Mouse (Mus musculus): ENCODE results near the gene Man2a1. TPM values are rescaled to one million over a fixed set of nuclear protein-coding genes. Genes with fewer than 3 reads are reported as not detected.

Gene Man2a1
- polyA plus RNA-seq, 1 experiment = 109 TPM

GRCm38 (mm10) chr17:64612135-64612885 lies 11.8 kb downstream of the Man2a1 start:
- Histone ChIP-seq H3K4me1 (ENCODE audit: control insufficient read depth, insufficient read depth, low read length) (peaks cover 7% of the 10 kb centered on the region), H3K4me3 (ENCODE audit: insufficient read depth, low read length) (no peak overlapping the region), H3K27ac (ENCODE audit: insufficient read depth, low read length) (peak overlapping the region; percentile 99)
- no peak for TF ChIP-seq CTCF (IDR thresholded peaks at IDR 0.05; ENCODE audit: borderline replicate concordance, insufficient read depth, low read length)
- no peak for TF ChIP-seq POLR2A (IDR thresholded peaks at IDR 0.05; ENCODE audit: low read depth, low read length)

- no peak for TF ChIP-seq POLR2A (IDR thresholded peaks at IDR 0.05; ENCODE audit: low read depth, low read length)
- no peak for TF ChIP-seq CTCF (IDR thresholded peaks at IDR 0.05; ENCODE audit: borderline replicate concordance, insufficient read depth, low read length)
- H3K4me3 ChIP-seq (ENCODE audit: insufficient read depth, low read length) = no peak overlapping the region
These were observed 12.4 kb downstream of the Man2a1 start for GRCm38 (mm10) chr17:64612930-64613329.

GRCm38 (mm10) chr17:64613351-64613750 lies 12.8 kb downstream of the Man2a1 start:
- Histone ChIP-seq H3K4me3 (ENCODE audit: insufficient read depth, low read length) (no peak overlapping the region), H3K4me1 (ENCODE audit: control insufficient read depth, insufficient read depth, low read length) (peaks cover 7% of the 10 kb centered on the region), H3K27ac (ENCODE audit: insufficient read depth, low read length) (peak overlapping the region; percentile 99)
- TF ChIP-seq POLR2A (IDR thresholded peaks at IDR 0.05; ENCODE audit: low read depth, low read length) (no peak), CTCF (IDR thresholded peaks at IDR 0.05; ENCODE audit: borderline replicate concordance, insufficient read depth, low read length) (no peak)

More at GRCm38 (mm10) chr17:64612930-64613329, 12.4 kb downstream of the Man2a1 start:
- peak overlapping the region; percentile 99 for H3K27ac ChIP-seq (ENCODE audit: insufficient read depth, low read length)
- H3K4me1 ChIP-seq (ENCODE audit: control insufficient read depth, insufficient read depth, low read length) = peaks cover 7% of the 10 kb centered on the region

- Histone ChIP-seq H3K4me1 (ENCODE audit: control insufficient read depth, insufficient read depth, low read length) (peaks cover 10% of the 10 kb centered on the region), H3K27ac (ENCODE audit: insufficient read depth, low read length) (no peak overlapping the region), H3K4me3 (ENCODE audit: insufficient read depth, low read length) (no peak overlapping the region)
- TF ChIP-seq CTCF (IDR thresholded peaks at IDR 0.05; ENCODE audit: borderline replicate concordance, insufficient read depth, low read length) (no peak), POLR2A (IDR thresholded peaks at IDR 0.05; ENCODE audit: low read depth, low read length) (no peak)
These were observed 14.3 kb downstream of the Man2a1 start for GRCm38 (mm10) chr17:64614804-64615203.

- Histone ChIP-seq H3K4me1 (ENCODE audit: control insufficient read depth, insufficient read depth, low read length) (peaks cover 9% of the 10 kb centered on the region), H3K4me3 (ENCODE audit: insufficient read depth, low read length) (no peak overlapping the region), H3K27ac (ENCODE audit: insufficient read depth, low read length) (no peak overlapping the region)
- TF ChIP-seq CTCF (IDR thresholded peaks at IDR 0.05; ENCODE audit: borderline replicate concordance, insufficient read depth, low read length) (no peak), POLR2A (IDR thresholded peaks at IDR 0.05; ENCODE audit: low read depth, low read length) (no peak)
These were observed 14.9 kb downstream of the Man2a1 start for GRCm38 (mm10) chr17:64615420-64615819.

GRCm38 (mm10) chr17:64616259-64616658 lies 15.7 kb downstream of the Man2a1 start:
- Histone ChIP-seq H3K27ac (ENCODE audit: insufficient read depth, low read length) (no peak overlapping the region), H3K4me1 (ENCODE audit: control insufficient read depth, insufficient read depth, low read length) (peaks cover 6% of the 10 kb centered on the region), H3K4me3 (ENCODE audit: insufficient read depth, low read length) (no peak overlapping the region)
- TF ChIP-seq POLR2A (IDR thresholded peaks at IDR 0.05; ENCODE audit: low read depth, low read length) = no peak

GRCm38 (mm10) chr17:64617838-64618237 lies 17.3 kb downstream of the Man2a1 start:
- H3K27ac ChIP-seq (ENCODE audit: insufficient read depth, low read length) = no peak overlapping the region
- peaks cover 6% of the 10 kb centered on the region for H3K4me1 ChIP-seq (ENCODE audit: control insufficient read depth, insufficient read depth, low read length)
- H3K4me3 ChIP-seq (ENCODE audit: insufficient read depth, low read length) = no peak overlapping the region
- no peak for TF ChIP-seq CTCF (IDR thresholded peaks at IDR 0.05; ENCODE audit: borderline replicate concordance, insufficient read depth, low read length)
- TF ChIP-seq POLR2A (IDR thresholded peaks at IDR 0.05; ENCODE audit: low read depth, low read length) = no peak

GRCm38 (mm10) chr17:64618996-64619395 lies 18.5 kb downstream of the Man2a1 start:
- Histone ChIP-seq H3K4me3 (ENCODE audit: insufficient read depth, low read length) (no peak overlapping the region), H3K27ac (ENCODE audit: insufficient read depth, low read length) (no peak overlapping the region), H3K4me1 (ENCODE audit: control insufficient read depth, insufficient read depth, low read length) (peaks cover 6% of the 10 kb centered on the region)
- no peak for TF ChIP-seq POLR2A (IDR thresholded peaks at IDR 0.05; ENCODE audit: low read depth, low read length)
- no peak for TF ChIP-seq CTCF (IDR thresholded peaks at IDR 0.05; ENCODE audit: borderline replicate concordance, insufficient read depth, low read length)

GRCm38 (mm10) chr17:64620135-64620534 lies 19.6 kb downstream of the Man2a1 start:
- Histone ChIP-seq H3K4me3 (ENCODE audit: insufficient read depth, low read length) (no peak overlapping the region), H3K4me1 (ENCODE audit: control insufficient read depth, insufficient read depth, low read length) (peaks cover 6% of the 10 kb centered on the region), H3K27ac (ENCODE audit: insufficient read depth, low read length) (no peak overlapping the region)
- TF ChIP-seq POLR2A (IDR thresholded peaks at IDR 0.05; ENCODE audit: low read depth, low read length) (no peak), CTCF (IDR thresholded peaks at IDR 0.05; ENCODE audit: borderline replicate concordance, insufficient read depth, low read length) (no peak)

GRCm38 (mm10) chr17:64620627-64621026 lies 20.1 kb downstream of the Man2a1 start:
- no peak overlapping the region for H3K4me3 ChIP-seq (ENCODE audit: insufficient read depth, low read length)
- H3K4me1 ChIP-seq (ENCODE audit: control insufficient read depth, insufficient read depth, low read length) = peaks cover 6% of the 10 kb centered on the region
- no peak for TF ChIP-seq POLR2A (IDR thresholded peaks at IDR 0.05; ENCODE audit: low read depth, low read length)
- TF ChIP-seq CTCF (IDR thresholded peaks at IDR 0.05; ENCODE audit: borderline replicate concordance, insufficient read depth, low read length) = no peak
- no peak overlapping the region for H3K27ac ChIP-seq (ENCODE audit: insufficient read depth, low read length)

Data from embryonic fibroblast, embryonic 13.5 days (primary cell).